Mouse (Mus musculus) brain, embryonic 14.5 days (tissue): ENCODE results near the gene Gtpbp4.
"Not testable (repeated sequence)": the region's sequence is repeated elsewhere in the genome, so short reads cannot be mapped to it uniquely, and the experiment has no call there.

Experiments
- CTCF ChIP-seq: fragments of 200-500 bp; IDR thresholded peaks from 2 replicates; pipeline ENCODE4 v1.5.1; 2012; ENCODE audit warnings: inconsistent platforms, mild to moderate bottlenecking, moderate library complexity, borderline replicate concordance; ENCODE audit not compliant: insufficient read depth, insufficient read length; ENCODE audit errors: extremely low read depth
- POLR2A ChIP-seq: fragments of 200-500 bp; IDR thresholded peaks from 2 replicates; pipeline ENCODE4 v1.6.1; 2012; ENCODE audit warnings: mild to moderate bottlenecking, inconsistent platforms, borderline replicate concordance; ENCODE audit not compliant: poor library complexity, insufficient read depth, insufficient read length, severe bottlenecking; ENCODE audit errors: extremely low read depth

DNA sequence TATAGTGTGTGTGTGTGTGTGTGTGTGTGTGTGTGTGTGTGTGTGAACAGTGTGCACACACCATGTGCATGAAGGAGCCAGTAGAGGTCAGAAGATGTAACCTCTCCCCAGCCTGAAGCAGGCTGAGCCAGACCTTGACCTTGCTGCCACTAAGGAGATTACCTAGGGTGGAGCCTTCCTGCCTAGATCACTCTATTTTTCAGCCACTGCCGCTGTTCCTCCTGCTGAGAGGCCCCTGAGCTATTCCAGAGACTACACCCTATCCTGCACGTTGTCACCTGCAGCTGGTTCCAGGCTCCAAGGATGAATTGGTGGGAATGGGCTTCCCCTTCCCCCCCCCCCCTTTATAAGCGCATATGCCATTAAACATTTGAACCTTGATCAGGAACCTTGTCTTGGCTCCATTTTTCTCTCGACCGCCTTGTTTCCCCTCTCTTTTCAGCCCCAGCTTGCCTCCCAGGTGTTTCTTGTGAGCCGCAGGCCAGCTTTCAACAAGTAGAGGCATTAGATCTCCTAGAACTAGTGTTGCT lies 58.2 kb downstream of the Gtpbp4 start:
- TF ChIP-seq CTCF, POLR2A: not testable (repeated sequence)
